Mouse (Mus musculus) adrenal gland, postnatal 4 days (tissue): Measurements from ENCODE around the gene Grb10. TPM values are rescaled to one million over a fixed set of nuclear protein-coding genes. Genes with fewer than 3 reads are reported as not detected.
A peak's percentile ranks its signal among the peaks of the same experiment; 100 is the strongest.

ENCODE experiments used
- DNase-seq, 2 experiments: peaks; one replicate each; pipeline ENCODE4 v3.0.0; 2021 to 2022; ENCODE audit warnings: low spot score in 2 of 2, mixed read lengths in 2 of 2
- long read RNA-seq, 2 experiments: library from polyadenylated mRNA; stranded (forward); transcript quantifications; one replicate each; pipeline ENCODE4 v2.0.0; 2021
- total RNA-seq, 2 experiments: library from RNA; stranded (reverse); gene quantifications; 2 replicates each; pipeline ENCODE4 v1.2.3; 2021

Grb10 gene
- 100 to 1,000 TPM; 300 to 301 TPM for total RNA-seq
- long read RNA-seq, experiment 1, partial matches to known transcripts = 2 of 9 reads
- long read RNA-seq, experiment 1, other reads (novel, unspliced or antisense) = 7 of 9 reads
- long read RNA-seq, experiment 2, full-length matches to known transcripts = 25 of 97 reads
- long read RNA-seq, experiment 2, partial matches to known transcripts = 9 of 97 reads
- long read RNA-seq, experiment 2, other reads (novel, unspliced or antisense) = 63 of 97 reads

DNA sequence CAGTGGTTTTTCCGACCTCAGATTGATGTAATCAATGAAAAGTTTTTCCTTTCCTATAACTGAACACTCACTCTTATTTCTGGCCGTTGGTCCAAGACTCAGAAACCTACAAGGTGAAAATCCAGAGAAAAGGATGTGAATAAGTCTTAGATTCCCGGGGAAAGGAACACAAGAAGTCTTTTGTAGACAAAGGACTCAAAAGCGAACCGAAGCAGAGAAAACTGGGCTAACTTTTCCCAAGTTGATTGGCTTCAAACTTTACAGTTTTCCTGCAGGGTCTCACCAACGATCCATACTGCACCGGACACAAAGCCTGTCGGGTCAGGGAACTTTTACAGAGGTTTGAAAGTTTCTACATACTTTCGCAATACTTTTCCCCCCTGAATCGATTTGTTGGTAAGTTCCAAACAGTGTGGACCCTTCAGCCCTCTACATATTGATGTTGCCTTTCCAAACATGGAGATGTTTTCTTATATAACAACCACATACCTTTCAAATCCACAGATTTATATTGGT is at the start of gene Grb10:
Grb10 (minus strand) TSS at position 214 of the 516 bp plus-strand sequence.
- DNase-seq = no peak

DNA sequence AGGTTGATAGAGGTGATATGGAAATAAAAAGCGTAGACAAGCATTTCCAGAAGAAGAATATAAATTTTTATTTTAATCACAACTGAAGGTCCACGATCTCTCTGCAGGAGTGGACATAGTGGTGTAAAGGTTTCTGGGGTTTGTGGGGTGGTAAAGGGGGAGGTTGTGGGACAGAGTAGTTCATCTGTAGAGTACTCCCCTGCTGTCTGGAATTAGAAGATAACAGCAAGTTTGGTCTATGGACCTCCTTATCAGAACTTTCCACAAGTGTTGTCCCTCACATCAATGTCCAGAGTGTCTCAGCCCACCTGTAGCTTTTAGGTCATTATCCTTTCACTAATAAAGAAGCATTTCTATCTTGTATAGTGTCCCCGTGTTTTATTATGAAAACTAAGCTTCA is 43.2 kb upstream of the Grb10 start:
- DNase-seq = no peak

DNA sequence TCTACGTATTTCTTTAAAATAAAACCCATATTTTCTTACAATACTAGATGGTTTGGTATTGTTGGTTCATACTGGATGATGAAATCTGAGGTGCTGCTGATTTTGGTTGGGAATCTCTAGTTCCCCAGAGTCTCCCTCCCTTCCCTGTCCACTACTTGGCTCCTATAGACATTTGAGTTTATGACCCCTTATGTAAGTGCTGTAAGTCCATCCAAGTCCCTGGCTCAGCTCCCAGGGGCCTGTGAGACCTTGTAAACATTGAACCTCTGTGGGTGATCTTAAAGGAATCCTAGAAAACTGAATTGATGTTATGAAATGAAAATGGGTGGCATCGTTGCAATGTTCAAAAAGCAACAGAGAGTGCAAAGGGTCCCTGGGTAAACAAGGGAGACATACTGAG is 40.7 kb upstream of the Grb10 start:
- DNase-seq = no peak

- no peak for DNase-seq
Observed at GRCm38 (mm10) chr11:12075449-12075848, 37.0 kb upstream of the Grb10 start.

- no peak for DNase-seq
Observed at GRCm38 (mm10) chr11:12073394-12074226, 35.1 kb upstream of the Grb10 start.

- DNase-seq = no peak
Observed at GRCm38 (mm10) chr11:12072322-12072721, 33.8 kb upstream of the Grb10 start.

DNA sequence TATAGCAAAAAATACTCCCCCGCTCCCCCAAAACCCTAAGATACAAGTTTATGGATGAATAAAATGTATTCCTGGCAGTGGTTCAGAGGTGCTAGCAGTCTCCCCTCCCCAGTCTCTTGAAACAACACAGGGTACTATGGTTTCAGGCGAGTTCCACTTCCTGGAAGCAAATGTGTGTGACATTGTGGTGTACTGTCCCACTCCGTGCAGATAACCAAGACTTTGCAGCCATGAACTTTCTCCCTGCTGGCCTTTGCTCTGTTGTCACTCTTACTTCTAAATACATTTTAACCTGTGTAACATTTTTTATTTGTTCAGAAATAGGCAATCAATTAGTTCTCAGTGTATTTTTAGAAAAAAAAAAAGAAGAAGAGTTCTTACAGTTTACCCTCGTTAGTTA is 20.5 kb upstream of the Grb10 start:
- no peak for DNase-seq

DNA sequence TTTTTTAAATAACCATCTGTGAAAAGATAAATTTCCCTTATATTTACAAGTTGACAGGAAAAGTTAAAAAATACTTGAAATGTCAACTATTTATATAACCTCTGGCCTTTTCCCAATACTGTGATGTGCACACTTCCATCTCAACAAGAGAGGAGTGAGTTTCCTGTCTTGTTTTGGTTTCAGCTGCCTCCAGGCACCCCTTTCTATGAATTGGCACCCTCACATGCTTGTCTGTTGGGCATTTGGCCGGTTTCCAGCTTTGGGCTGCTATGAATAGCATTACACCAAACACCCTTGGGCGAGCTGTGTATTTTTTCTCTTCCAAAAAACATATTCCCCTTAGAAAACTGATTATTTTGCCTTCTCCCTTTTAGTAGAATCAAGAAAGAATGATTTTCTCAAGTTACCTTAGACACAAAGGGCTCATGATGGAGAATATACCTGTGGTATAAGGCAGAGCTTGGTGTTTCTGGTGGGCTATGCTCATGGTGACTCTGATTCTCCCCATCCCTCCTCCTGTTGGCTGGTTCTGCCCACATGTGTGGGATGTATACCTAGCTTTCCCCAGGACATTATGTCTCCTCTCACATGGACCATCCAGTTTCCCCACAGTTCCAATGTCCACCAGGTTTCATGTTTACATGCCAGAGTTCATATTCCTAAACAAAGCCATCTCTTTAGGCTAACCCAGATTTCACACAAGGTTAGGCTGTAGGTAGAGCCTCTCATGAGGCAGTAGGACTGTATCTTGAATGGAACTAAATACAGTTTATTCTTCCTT is 10.3 kb upstream of the Grb10 start:
- no peak for DNase-seq

DNA sequence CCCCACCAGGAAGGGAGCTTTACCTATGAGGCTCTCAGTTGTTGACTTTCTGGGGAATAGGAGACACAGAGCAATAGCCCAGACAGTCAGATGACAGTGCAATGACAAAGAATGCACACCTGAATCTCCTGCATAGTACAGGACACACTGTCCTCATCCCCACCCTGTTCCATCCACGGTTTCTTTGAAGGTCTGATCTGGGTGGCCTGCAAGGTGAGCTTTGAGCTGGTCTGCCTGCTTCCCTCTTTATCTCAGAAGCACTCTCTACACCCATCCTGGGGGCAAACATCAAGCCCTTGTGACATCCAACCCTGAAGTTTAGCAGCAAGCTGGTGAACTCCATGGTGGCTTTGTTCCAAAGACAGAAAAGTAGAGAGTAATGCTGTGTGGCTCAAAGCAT is 9.7 kb upstream of the Grb10 start:
- DNase-seq = no peak

GRCm38 (mm10) chr11:12044245-12044644 is 5.8 kb upstream of the Grb10 start:
- no peak for DNase-seq

- DNase-seq = no peak
Observed at GRCm38 (mm10) chr11:12041787-12042186, 3.3 kb upstream of the Grb10 start.

DNA sequence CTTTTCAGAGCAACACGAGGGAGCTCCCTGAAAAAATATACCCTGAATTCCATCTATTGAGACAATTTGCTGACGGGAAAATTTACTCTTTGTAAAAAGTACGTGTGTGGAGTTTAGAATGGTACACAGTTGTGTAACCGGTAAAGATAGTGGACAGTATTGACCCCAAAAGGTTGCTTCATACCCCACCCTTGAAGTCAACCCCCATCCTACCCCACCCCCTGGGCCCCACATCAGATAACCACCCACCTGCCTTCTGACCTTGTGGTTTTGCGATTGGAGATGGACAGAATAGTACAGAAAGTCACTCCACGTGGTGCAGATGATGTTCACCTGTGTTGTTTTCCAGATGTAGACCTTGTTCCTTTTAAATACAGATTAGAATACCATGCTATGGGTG is 2.9 kb upstream of the Grb10 start:
- DNase-seq = no peak

- no peak for DNase-seq
Observed at GRCm38 (mm10) chr11:12040391-12040790, 1.9 kb upstream of the Grb10 start.

GRCm38 (mm10) chr11:12039748-12040147 is 1.3 kb upstream of the Grb10 start:
- no peak for DNase-seq

GRCm38 (mm10) chr11:12039098-12039497 is 615 bp upstream of the Grb10 start:
- no peak for DNase-seq

- DNase-seq = no peak
Observed at GRCm38 (mm10) chr11:12037689-12038469, 604 bp downstream of the Grb10 start.

DNA sequence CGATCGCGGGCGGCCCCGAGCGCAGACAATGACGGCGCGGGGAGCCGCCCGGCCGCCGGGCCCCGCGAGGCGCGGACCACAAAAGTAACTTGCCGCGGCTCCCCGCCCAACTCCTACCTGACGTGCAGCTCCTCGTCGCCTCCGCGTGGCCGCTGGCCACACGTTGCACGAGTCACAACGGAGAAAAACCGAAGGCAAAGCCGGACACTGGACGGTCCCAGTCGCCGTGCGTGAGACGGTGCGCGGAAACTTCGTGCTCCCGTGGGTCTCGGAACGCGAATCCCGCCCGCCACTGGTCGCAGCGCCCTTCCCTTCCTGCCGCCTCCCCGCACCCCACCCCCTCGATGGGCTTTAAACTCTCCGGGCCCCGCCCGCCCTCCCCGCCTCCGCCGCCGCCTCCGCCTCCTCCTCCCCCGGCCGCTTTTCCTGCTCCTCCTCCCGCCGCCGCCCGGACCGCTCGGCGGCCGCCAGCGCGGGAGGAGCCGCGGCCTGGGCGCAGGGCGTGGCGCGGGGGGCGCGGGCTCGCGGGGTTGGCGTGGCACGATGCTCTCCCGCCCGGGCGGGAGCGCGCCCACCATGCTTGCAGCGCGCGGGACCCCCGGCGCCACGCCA is 1.3 kb downstream of the Grb10 start:
- peak; percentile 31 to 38 for DNase-seq

DNA sequence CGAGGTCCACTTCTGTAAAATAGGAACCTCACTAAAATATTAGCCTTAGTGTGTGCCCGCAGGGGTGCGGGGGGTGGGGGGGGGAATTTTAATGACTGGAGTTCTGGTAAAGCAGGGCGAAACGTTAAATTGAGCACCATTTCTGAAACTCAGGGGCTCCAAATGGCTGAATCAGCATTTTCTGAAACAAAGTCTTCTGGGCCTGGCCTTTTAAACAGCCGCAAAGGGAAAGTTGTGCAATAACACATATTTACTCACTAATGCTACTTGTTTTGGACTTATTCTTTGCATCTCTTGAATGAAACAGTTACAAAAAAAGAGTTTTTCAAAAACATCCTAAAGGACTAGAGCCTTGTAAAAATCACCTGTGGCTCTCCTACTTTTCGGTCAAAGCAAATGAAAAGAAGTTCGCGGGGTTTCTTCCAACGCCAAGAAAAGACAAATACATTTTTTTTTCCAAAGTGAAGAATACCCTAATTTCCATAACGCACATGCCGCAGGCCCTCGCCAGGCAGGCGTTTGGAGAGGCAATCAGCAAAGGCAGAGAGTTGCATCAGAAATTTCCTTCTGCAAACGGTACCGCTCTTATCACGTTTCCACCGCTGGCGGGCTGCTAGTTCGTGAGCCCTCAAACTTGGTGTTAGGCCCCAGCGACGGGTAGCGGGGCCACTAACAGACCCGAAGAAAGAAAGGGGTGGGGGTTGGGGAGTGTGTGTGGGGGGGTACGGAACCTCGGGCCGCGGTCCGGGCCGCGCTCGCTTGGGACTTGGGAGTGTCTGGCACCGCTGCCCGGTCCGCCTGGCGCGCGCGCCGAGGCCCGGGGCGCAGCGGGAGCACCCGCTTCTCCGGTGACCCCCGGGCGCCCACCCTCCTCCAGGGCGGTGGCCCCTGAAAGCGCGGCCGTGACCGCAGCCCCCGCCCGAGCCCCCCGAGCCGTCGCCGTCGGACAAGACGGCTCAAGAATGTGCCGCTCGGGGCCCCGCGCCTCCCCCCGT is 2.3 kb downstream of the Grb10 start:
- no peak for DNase-seq

DNA sequence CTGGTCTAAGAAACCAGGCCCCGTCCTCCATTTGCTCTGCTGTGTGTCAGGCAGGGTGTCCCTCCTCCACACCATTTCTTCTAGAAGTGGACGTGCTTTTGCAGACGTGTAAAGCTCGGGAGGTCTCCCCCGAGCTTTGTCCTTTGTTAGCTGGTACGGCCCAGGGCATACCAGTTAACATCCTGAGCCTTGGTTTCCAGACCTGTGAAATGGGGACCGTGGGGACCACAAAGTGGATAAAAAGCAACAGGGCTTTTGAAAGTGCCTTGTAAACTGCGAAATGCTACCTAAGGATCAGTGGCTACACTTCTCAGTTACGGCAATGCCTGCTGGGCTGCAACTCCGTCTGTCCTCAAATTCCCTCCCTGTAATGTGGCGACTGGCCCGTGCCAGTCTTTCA is 3.2 kb downstream of the Grb10 start:
- no peak for DNase-seq
